Mouse (Mus musculus): ENCODE data around the gene Olfr172.

DNA sequence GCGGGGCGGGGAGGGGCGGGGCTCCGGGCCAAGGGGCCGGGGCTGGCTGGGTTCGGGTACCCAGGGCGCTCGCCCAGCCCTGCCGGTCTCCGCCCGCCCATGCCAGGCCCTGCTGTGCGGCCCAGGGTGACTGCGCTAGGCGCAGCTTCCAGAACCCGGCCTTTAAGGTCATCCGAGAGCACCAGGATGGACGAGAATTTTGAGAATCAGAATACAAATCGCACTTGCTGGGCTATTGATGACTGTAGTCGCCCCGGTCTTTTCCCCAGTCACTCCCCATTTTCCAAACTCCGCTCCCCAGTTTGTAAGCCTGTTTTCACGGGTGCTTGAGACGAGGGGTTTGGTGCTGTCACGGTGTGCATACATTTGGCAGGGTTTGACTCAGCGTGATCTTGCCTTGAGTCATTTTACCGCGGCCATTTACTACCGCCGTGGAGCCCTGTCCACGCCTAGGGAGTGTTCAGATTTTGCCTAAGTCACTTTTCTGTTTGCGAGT, 34.8 kb downstream of the Olfr172 start:
- no peak for TF ChIP-seq GATA1 (IDR thresholded peaks at IDR 0.05; ENCODE audit: borderline replicate concordance, low read length)
- no peak for TF ChIP-seq FLI1 (IDR thresholded peaks at IDR 0.05; ENCODE audit: low read length)

Measured in megakaryocyte, embryonic 14.5 days (primary cell).